Mouse (Mus musculus): ENCODE results near the gene Pcca. TPM values are rescaled to one million over a fixed set of nuclear protein-coding genes. Genes with fewer than 3 reads are reported as not detected.
"Not testable (repeated sequence)": the region's sequence is repeated elsewhere in the genome, so short reads cannot be mapped to it uniquely, and the experiment has no call there.

Pcca gene
- polyA plus RNA-seq, 1 experiment from 2014 or later = 34.9 TPM

- WGBS = 68% methylated on average over 1 of the region's 1 CpGs
- Histone ChIP-seq H3K27me3 (peaks cover 45% of the 10 kb centered on the region), H3K36me3 (no peaks in the 10 kb centered on the region)
Measured at GRCm38 (mm10) chr14:122492015-122492414, 42.1 kb upstream of the Pcca start.

GRCm38 (mm10) chr14:122509058-122509457 is 25.1 kb upstream of the Pcca start:
- Histone ChIP-seq H3K9ac (no peak overlapping the region), H3K27ac (no peak overlapping the region), H3K4me3 (no peak overlapping the region), H3K27me3 (no peaks in the 10 kb centered on the region), H3K9me3 (replicated peaks) (no peaks in the 10 kb centered on the region), H3K4me2 (replicated peaks) (no peak overlapping the region), H3K36me3 (no peaks in the 10 kb centered on the region), H3K4me1 (no peaks in the 10 kb centered on the region)
- ATAC-seq (ENCODE audit: low FRiP score) = no peak
- WGBS = 36% methylated on average over 2 of the region's 2 CpGs

More at GRCm38 (mm10) chr14:122492015-122492414, 42.1 kb upstream of the Pcca start:
- Histone ChIP-seq H3K9me3 (replicated peaks) (peaks cover 4% of the 10 kb centered on the region; the same call in 1 of the 2 replicates), H3K27ac (no peak overlapping the region), H3K4me3 (no peak overlapping the region), H3K4me1 (peaks cover 6% of the 10 kb centered on the region; the same call in 1 of the 2 replicates), H3K9ac (no peak overlapping the region), H3K4me2 (replicated peaks) (no peak overlapping the region)
- ATAC-seq (ENCODE audit: low FRiP score) = no peak

GRCm38 (mm10) chr14:122511519-122511918 is 22.6 kb upstream of the Pcca start:
- Histone ChIP-seq H3K4me2 (replicated peaks) (no peak overlapping the region), H3K9me3 (replicated peaks) (no peaks in the 10 kb centered on the region), H3K27me3 (no peaks in the 10 kb centered on the region), H3K4me1 (no peaks in the 10 kb centered on the region), H3K27ac (no peak overlapping the region), H3K9ac (no peak overlapping the region), H3K4me3 (no peak overlapping the region), H3K36me3 (no peaks in the 10 kb centered on the region)
- ATAC-seq (ENCODE audit: low FRiP score) = no peak
- WGBS = 67% methylated on average over 3 of the region's 3 CpGs

GRCm38 (mm10) chr14:122513511-122514036 is 20.6 kb upstream of the Pcca start:
- Histone ChIP-seq H3K9ac (no peak overlapping the region), H3K9me3 (replicated peaks) (no peaks in the 10 kb centered on the region), H3K4me3 (no peak overlapping the region), H3K4me1 (no peaks in the 10 kb centered on the region), H3K4me2 (replicated peaks) (no peak overlapping the region), H3K27ac (no peak overlapping the region), H3K36me3 (no peaks in the 10 kb centered on the region), H3K27me3 (no peaks in the 10 kb centered on the region)
- ATAC-seq (ENCODE audit: low FRiP score) = no peak
- 79% methylated on average over 1 of the region's 1 CpGs for WGBS

- H3K9me3 ChIP-seq (replicated peaks) = no peaks in the 10 kb centered on the region
- 88% methylated on average over 4 of the region's 4 CpGs for WGBS
Measured at GRCm38 (mm10) chr14:122528475-122528874, 5.6 kb upstream of the Pcca start.

GRCm38 (mm10) chr14:122535986-122536385 is 1.9 kb downstream of the Pcca start:
- Histone ChIP-seq H3K9me3 (replicated peaks) (no peaks in the 10 kb centered on the region), H3K4me2 (replicated peaks) (no peak overlapping the region), H3K36me3 (no peaks in the 10 kb centered on the region), H3K9ac (no peak overlapping the region), H3K27ac (no peak overlapping the region), H3K4me3 (no peak overlapping the region), H3K4me1 (peaks cover 11% of the 10 kb centered on the region), H3K27me3 (no peaks in the 10 kb centered on the region)
- WGBS = 90% methylated on average over 1 of the region's 1 CpGs
- ATAC-seq (ENCODE audit: low FRiP score) = no peak

More at GRCm38 (mm10) chr14:122528475-122528874, 5.6 kb upstream of the Pcca start:
- Histone ChIP-seq H3K4me1 (peaks cover under 1% of the 10 kb centered on the region; the same call in 1 of the 2 replicates), H3K4me3 (no peak overlapping the region), H3K27me3 (no peaks in the 10 kb centered on the region), H3K27ac (no peak overlapping the region), H3K9ac (no peak overlapping the region), H3K4me2 (replicated peaks) (no peak overlapping the region), H3K36me3 (no peaks in the 10 kb centered on the region)
- ATAC-seq (ENCODE audit: low FRiP score) = no peak

- no peak for ATAC-seq (ENCODE audit: low FRiP score)
- no peak overlapping the region for H3K27ac ChIP-seq
- 0 out of 2 replicates have a peak, but pooled peaks cover 5% of the 10 kb centered on the region for H3K36me3 ChIP-seq
- no peaks in the 10 kb centered on the region for H3K27me3 ChIP-seq
- no peak overlapping the region for H3K4me3 ChIP-seq
- H3K9ac ChIP-seq = no peak overlapping the region
- H3K9me3 ChIP-seq (replicated peaks) = peaks cover 6% of the 10 kb centered on the region; the same call in 1 of the 2 replicates
- H3K4me1 ChIP-seq = no peaks in the 10 kb centered on the region
- WGBS = 98% methylated on average over 1 of the region's 1 CpGs
- no peak overlapping the region for H3K4me2 ChIP-seq (replicated peaks)
Measured at GRCm38 (mm10) chr14:122548421-122548820, 14.3 kb downstream of the Pcca start.

- Histone ChIP-seq H3K27ac (no peak overlapping the region), H3K4me1 (no peaks in the 10 kb centered on the region), H3K9ac (no peak overlapping the region), H3K4me3 (no peak overlapping the region), H3K27me3 (no peaks in the 10 kb centered on the region), H3K9me3 (replicated peaks) (peaks cover 6% of the 10 kb centered on the region; the same call in 1 of the 2 replicates), H3K4me2 (replicated peaks) (no peak overlapping the region), H3K36me3 (0 out of 2 replicates have a peak, but pooled peaks cover 5% of the 10 kb centered on the region)
- WGBS = 92% methylated on average over 1 of the region's 1 CpGs
- no peak for ATAC-seq (ENCODE audit: low FRiP score)
Measured at GRCm38 (mm10) chr14:122548905-122549304, 14.8 kb downstream of the Pcca start.

GRCm38 (mm10) chr14:122552761-122553445 is 18.8 kb downstream of the Pcca start:
- peaks cover 6% of the 10 kb centered on the region; the same call in 1 of the 2 replicates for H3K9me3 ChIP-seq (replicated peaks)
- H3K9ac ChIP-seq = no peak overlapping the region
- no peaks in the 10 kb centered on the region for H3K4me1 ChIP-seq
- 85% methylated on average over 7 of the region's 7 CpGs for WGBS
- H3K36me3 ChIP-seq = 0 out of 2 replicates have a peak, but pooled peaks cover 5% of the 10 kb centered on the region
- no peaks in the 10 kb centered on the region for H3K27me3 ChIP-seq
- ATAC-seq (ENCODE audit: low FRiP score) = no peak
- H3K4me3 ChIP-seq = no peak overlapping the region
- H3K27ac ChIP-seq = no peak overlapping the region
- no peak overlapping the region for H3K4me2 ChIP-seq (replicated peaks)

- H3K9me3 ChIP-seq (replicated peaks) = no peaks in the 10 kb centered on the region
- no peaks in the 10 kb centered on the region for H3K36me3 ChIP-seq
- H3K4me1 ChIP-seq = no peaks in the 10 kb centered on the region
- no peak overlapping the region for H3K9ac ChIP-seq
- H3K27ac ChIP-seq = no peak overlapping the region
- no peaks in the 10 kb centered on the region for H3K27me3 ChIP-seq
- H3K4me2 ChIP-seq (replicated peaks) = no peak overlapping the region
- H3K4me3 ChIP-seq = no peak overlapping the region
- WGBS = 91% methylated on average over 9 of the region's 9 CpGs
- ATAC-seq (ENCODE audit: low FRiP score) = no peak
Measured at GRCm38 (mm10) chr14:122557353-122557752, 23.2 kb downstream of the Pcca start.

GRCm38 (mm10) chr14:122560893-122561452 is 26.8 kb downstream of the Pcca start:
- H3K4me3 ChIP-seq; H3K4me1 ChIP-seq; H3K36me3 ChIP-seq; ATAC-seq (ENCODE audit: low FRiP score); H3K4me2 ChIP-seq (replicated peaks); H3K9ac ChIP-seq; H3K27ac ChIP-seq; H3K27me3 ChIP-seq; H3K9me3 ChIP-seq (replicated peaks): not testable (repeated sequence)
- 84% methylated on average over 1 of the region's 1 CpGs for WGBS

- no peak overlapping the region for H3K4me3 ChIP-seq
- H3K9me3 ChIP-seq (replicated peaks) = no peaks in the 10 kb centered on the region
- H3K4me2 ChIP-seq (replicated peaks) = no peak overlapping the region
- ATAC-seq (ENCODE audit: low FRiP score) = peak; percentile 68; the same call in 1 of the 2 replicates
- H3K36me3 ChIP-seq = no peaks in the 10 kb centered on the region
- H3K4me1 ChIP-seq = no peaks in the 10 kb centered on the region
- no peak overlapping the region for H3K9ac ChIP-seq
- no peak overlapping the region for H3K27ac ChIP-seq
- H3K27me3 ChIP-seq = no peaks in the 10 kb centered on the region
- WGBS = 65% methylated on average over 9 of the region's 9 CpGs
Measured at GRCm38 (mm10) chr14:122570862-122571261, 36.7 kb downstream of the Pcca start.
